Mouse (Mus musculus): ENCODE measurements around the gene Zfc3h1.

GRCm38 (mm10) chr10:115342771-115343425, 41.9 kb upstream of the Zfc3h1 start:
- no peak for TF ChIP-seq CTCF (IDR thresholded peaks at IDR 0.05; ENCODE audit: low read depth, low read length)
- TF ChIP-seq GATA1 (IDR thresholded peaks at IDR 0.05; ENCODE audit: borderline replicate concordance, low read length): no peak
- TF ChIP-seq POLR2AphosphoS5 (IDR thresholded peaks at IDR 0.05; ENCODE audit: insufficient replicate concordance, low read depth, low read length): no peak
- no peak for TF ChIP-seq TAL1 (conservative IDR thresholded peaks at IDR 0.05; ENCODE audit: low read depth, low read length)
- TF ChIP-seq GATA2 (IDR thresholded peaks at IDR 0.05; ENCODE audit: borderline replicate concordance, low read depth, low read length): no peak
